Mouse (Mus musculus): ENCODE measurements at regions not wholly inside any gene's neighbourhood (a gene's known extent, or its start where the extent isn't known, plus 50 kb on each side); places are given as distances from the start of the nearest gene placed in this dataset.

DNA sequence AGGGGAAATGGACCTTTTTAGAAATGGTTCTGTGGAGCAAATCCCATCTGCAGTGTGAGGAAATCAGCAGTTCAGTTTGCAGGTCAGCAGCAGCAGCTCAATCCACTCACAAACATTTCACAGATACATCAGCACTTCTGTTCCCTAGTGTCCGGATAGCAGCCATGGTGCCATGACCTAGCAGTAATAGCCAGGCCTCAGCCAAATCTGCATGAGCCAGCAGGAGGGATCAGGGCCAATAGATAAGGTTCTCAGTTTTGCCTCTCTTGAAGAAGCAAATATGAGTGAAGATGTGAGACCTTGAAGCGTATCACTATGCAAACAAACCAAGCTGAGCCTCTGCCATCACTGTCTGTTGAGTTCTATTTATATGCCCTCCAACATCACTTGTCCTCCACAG lies 380.7 kb upstream of the Chrm3 start:
- Histone ChIP-seq H3K27me3 (ENCODE audit: control insufficient read depth, insufficient read depth, insufficient read length) (no peaks in the 10 kb centered on the region), H3ac (ENCODE audit: control insufficient read depth, insufficient read length) (no peak overlapping the region)
- no peak for TF ChIP-seq USF1 (IDR thresholded peaks at IDR 0.05; ENCODE audit: low read depth)
- TF ChIP-seq E2F4 (IDR thresholded peaks at IDR 0.05; ENCODE audit: insufficient read depth), result no peak
- no peak for TF ChIP-seq TCF3 (IDR thresholded peaks at IDR 0.05; ENCODE audit: insufficient read length, low read depth)
- no peak for TF ChIP-seq CEBPB (IDR thresholded peaks at IDR 0.05; ENCODE audit: insufficient read depth, poor library complexity, severe bottlenecking)
- no peak for TF ChIP-seq MAX (IDR thresholded peaks at IDR 0.05; ENCODE audit: low read depth)
- no peak for TF ChIP-seq POLR2AphosphoS2 (IDR thresholded peaks at IDR 0.05; ENCODE audit: insufficient read length, low read depth)
- TF ChIP-seq REST (IDR thresholded peaks at IDR 0.05; ENCODE audit: insufficient read depth, insufficient read length), result no peak
- no peak for TF ChIP-seq POLR2A (IDR thresholded peaks at IDR 0.05; ENCODE audit: insufficient read length, low read depth)
- no peak for TF ChIP-seq SRF (IDR thresholded peaks at IDR 0.05; ENCODE audit: control insufficient read depth, insufficient read length, low read depth)
- no peak for TF ChIP-seq MYOD1 (IDR thresholded peaks at IDR 0.05; ENCODE audit: control insufficient read depth in 1 of 3, insufficient read length in 2 of 3, low read depth in 2 of 3)
- no peak for TF ChIP-seq TCF12 (IDR thresholded peaks at IDR 0.05; ENCODE audit: insufficient read depth, poor library complexity, severe bottlenecking)
- TF ChIP-seq MYOG (IDR thresholded peaks at IDR 0.05; ENCODE audit: control insufficient read depth in 1 of 3, insufficient read depth in 1 of 3, insufficient read length in 2 of 3, low read depth in 2 of 3), result no peak

DNA sequence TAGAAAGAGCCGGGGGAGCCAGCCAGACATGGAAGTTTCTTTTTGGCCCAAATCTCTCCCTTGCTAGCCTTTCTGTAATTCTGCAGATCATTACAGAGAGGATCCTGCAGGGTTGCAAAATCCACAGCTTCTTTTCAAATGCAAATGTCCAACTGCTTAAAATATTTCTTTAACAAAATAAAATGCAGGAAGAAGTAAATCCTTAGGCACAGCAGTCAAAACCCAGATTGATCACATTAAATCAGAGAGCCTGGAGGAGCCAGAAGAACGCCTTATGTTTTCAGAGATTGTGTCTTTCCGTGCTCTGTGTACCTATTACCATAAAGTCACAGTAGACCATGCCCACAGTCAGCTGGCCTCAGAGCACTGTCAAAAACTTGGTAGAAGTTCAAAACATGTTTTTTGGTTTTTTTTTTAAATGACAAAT lies 365.1 kb upstream of the Chrm3 start:
- Histone ChIP-seq H3K4me2 (ENCODE audit: low read depth) (no peak overlapping the region), H3K79me2 (ENCODE audit: control insufficient read depth, insufficient read depth) (no peaks in the 10 kb centered on the region), H3K4me3 (no peak overlapping the region), H3ac (ENCODE audit: control insufficient read depth, insufficient read length) (no peak overlapping the region), H3K27me3 (ENCODE audit: control insufficient read depth, insufficient read depth, insufficient read length) (no peaks in the 10 kb centered on the region), H3K36me3 (ENCODE audit: control insufficient read depth, insufficient read depth) (no peaks in the 10 kb centered on the region)
- TF ChIP-seq TCF3 (IDR thresholded peaks at IDR 0.05; ENCODE audit: insufficient read length, low read depth) (no peak), USF1 (IDR thresholded peaks at IDR 0.05; ENCODE audit: low read depth) (no peak), MYOG (IDR thresholded peaks at IDR 0.05; ENCODE audit: control insufficient read depth in 1 of 3, insufficient read depth in 1 of 3, insufficient read length in 2 of 3, low read depth in 2 of 3) (no peak), MAX (IDR thresholded peaks at IDR 0.05; ENCODE audit: low read depth) (no peak), TCF12 (IDR thresholded peaks at IDR 0.05; ENCODE audit: insufficient read depth, poor library complexity, severe bottlenecking) (no peak), CEBPB (IDR thresholded peaks at IDR 0.05; ENCODE audit: insufficient read depth, poor library complexity, severe bottlenecking) (no peak), SRF (IDR thresholded peaks at IDR 0.05; ENCODE audit: control insufficient read depth, insufficient read length, low read depth) (no peak), POLR2AphosphoS2 (IDR thresholded peaks at IDR 0.05; ENCODE audit: insufficient read length, low read depth) (no peak), REST (IDR thresholded peaks at IDR 0.05; ENCODE audit: insufficient read depth, insufficient read length) (no peak), MYOD1 (IDR thresholded peaks at IDR 0.05; ENCODE audit: control insufficient read depth in 1 of 3, insufficient read length in 2 of 3, low read depth in 2 of 3) (no peak), POLR2A (IDR thresholded peaks at IDR 0.05; ENCODE audit: insufficient read length, low read depth) (no peak), E2F4 (IDR thresholded peaks at IDR 0.05; ENCODE audit: insufficient read depth) (no peak)

More for the DNA sequence above, 380.7 kb upstream of the Chrm3 start:
- Histone ChIP-seq H3K4me2 (ENCODE audit: low read depth) (no peak overlapping the region), H3K4me3 (no peak overlapping the region), H3K36me3 (ENCODE audit: control insufficient read depth, insufficient read depth) (no peaks in the 10 kb centered on the region), H3K79me2 (ENCODE audit: control insufficient read depth, insufficient read depth) (no peaks in the 10 kb centered on the region)

DNA sequence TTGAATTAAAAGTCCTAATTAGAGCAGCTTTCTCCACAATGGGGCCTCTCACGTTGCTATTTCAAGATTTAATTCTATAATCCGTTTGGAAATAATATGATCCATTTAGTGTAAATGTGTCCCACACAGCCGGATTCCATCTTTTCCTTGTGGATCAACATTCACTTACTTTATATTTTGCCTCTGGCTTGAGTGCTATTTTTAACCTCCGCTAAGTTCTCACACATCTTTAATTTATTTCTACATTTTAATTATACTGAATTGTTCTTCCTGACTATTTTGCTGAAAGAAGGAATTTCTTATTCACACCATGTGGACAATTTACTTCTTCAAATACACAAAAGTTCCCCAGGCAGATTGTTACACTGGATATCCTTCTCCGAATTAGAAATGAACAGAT lies 364.7 kb upstream of the Chrm3 start:
- H3K27me3 ChIP-seq (ENCODE audit: control insufficient read depth, insufficient read depth, insufficient read length), result no peaks in the 10 kb centered on the region
- H3K4me3 ChIP-seq, result no peak overlapping the region

DNA sequence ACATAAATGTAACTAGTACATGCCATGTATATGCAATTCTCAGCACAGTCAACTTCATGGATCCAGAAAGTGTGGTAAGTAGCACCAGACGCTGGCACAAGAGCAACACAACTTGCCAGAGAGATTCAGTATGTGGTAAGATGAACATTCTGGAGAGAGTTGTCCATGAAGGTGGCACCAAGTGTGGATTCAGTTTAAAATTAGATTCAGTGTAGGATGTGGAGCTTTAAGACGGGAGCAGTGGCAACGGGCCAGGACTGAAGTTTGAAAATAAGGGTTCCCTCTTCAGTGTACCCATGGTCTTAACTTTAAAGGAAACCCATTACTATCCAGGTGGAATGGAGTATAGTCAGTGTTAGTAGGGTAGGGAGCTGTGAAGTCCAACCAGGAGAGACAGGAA lies 360.0 kb upstream of the Chrm3 start:
- Histone ChIP-seq H3K27me3 (ENCODE audit: control insufficient read depth, insufficient read depth, insufficient read length) (no peaks in the 10 kb centered on the region), H3K4me2 (ENCODE audit: low read depth) (no peak overlapping the region), H3K79me2 (ENCODE audit: control insufficient read depth, insufficient read depth) (no peaks in the 10 kb centered on the region), H3K4me3 (no peak overlapping the region), H3K36me3 (ENCODE audit: control insufficient read depth, insufficient read depth) (no peaks in the 10 kb centered on the region), H3ac (ENCODE audit: control insufficient read depth, insufficient read length) (no peak overlapping the region)
- TF ChIP-seq SRF (IDR thresholded peaks at IDR 0.05; ENCODE audit: control insufficient read depth, insufficient read length, low read depth) (no peak), TCF3 (IDR thresholded peaks at IDR 0.05; ENCODE audit: insufficient read length, low read depth) (no peak)

More for the DNA sequence above, 364.7 kb upstream of the Chrm3 start:
- Histone ChIP-seq H3K4me2 (ENCODE audit: low read depth) (no peak overlapping the region), H3K79me2 (ENCODE audit: control insufficient read depth, insufficient read depth) (no peaks in the 10 kb centered on the region), H3ac (ENCODE audit: control insufficient read depth, insufficient read length) (no peak overlapping the region), H3K36me3 (ENCODE audit: control insufficient read depth, insufficient read depth) (no peaks in the 10 kb centered on the region)
- TF ChIP-seq POLR2AphosphoS2 (IDR thresholded peaks at IDR 0.05; ENCODE audit: insufficient read length, low read depth), result no peak
- no peak for TF ChIP-seq SRF (IDR thresholded peaks at IDR 0.05; ENCODE audit: control insufficient read depth, insufficient read length, low read depth)
- TF ChIP-seq MYOD1 (IDR thresholded peaks at IDR 0.05; ENCODE audit: control insufficient read depth in 1 of 3, insufficient read length in 2 of 3, low read depth in 2 of 3), result no peak
- no peak for TF ChIP-seq POLR2A (IDR thresholded peaks at IDR 0.05; ENCODE audit: insufficient read length, low read depth)
- no peak for TF ChIP-seq TCF3 (IDR thresholded peaks at IDR 0.05; ENCODE audit: insufficient read length, low read depth)
- TF ChIP-seq USF1 (IDR thresholded peaks at IDR 0.05; ENCODE audit: low read depth), result no peak
- no peak for TF ChIP-seq E2F4 (IDR thresholded peaks at IDR 0.05; ENCODE audit: insufficient read depth)
- TF ChIP-seq MYOG (IDR thresholded peaks at IDR 0.05; ENCODE audit: control insufficient read depth in 1 of 3, insufficient read depth in 1 of 3, insufficient read length in 2 of 3, low read depth in 2 of 3), result no peak
- no peak for TF ChIP-seq MAX (IDR thresholded peaks at IDR 0.05; ENCODE audit: low read depth)
- TF ChIP-seq CEBPB (IDR thresholded peaks at IDR 0.05; ENCODE audit: insufficient read depth, poor library complexity, severe bottlenecking), result no peak
- TF ChIP-seq TCF12 (IDR thresholded peaks at IDR 0.05; ENCODE audit: insufficient read depth, poor library complexity, severe bottlenecking), result no peak
- no peak for TF ChIP-seq REST (IDR thresholded peaks at IDR 0.05; ENCODE audit: insufficient read depth, insufficient read length)

DNA sequence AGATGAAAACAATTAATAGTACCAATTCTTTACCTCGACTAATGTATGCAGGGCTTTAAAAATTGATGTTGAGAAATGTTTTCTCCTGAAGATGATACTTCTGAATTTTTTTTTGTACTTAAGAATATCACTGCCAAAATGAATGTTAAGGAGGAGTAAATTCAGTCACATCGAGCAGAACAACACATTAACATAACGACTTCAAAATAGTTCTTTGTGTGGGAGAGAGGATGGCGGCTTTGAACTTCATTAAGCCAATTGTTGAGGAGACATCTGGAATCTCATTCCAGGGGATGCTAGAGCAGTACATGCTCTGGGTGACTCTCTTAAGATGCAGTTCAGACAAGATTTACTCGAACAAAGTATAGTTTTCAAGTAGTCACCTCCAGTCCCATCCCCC lies 350.8 kb upstream of the Chrm3 start:
- no peak overlapping the region for H3K4me3 ChIP-seq
- no peak overlapping the region for H3K4me2 ChIP-seq (ENCODE audit: low read depth)
- no peak overlapping the region for H3ac ChIP-seq (ENCODE audit: control insufficient read depth, insufficient read length)
- TF ChIP-seq POLR2AphosphoS2 (IDR thresholded peaks at IDR 0.05; ENCODE audit: insufficient read length, low read depth) (no peak), MYOD1 (IDR thresholded peaks at IDR 0.05; ENCODE audit: control insufficient read depth in 1 of 3, insufficient read length in 2 of 3, low read depth in 2 of 3) (no peak)
- H3K27me3 ChIP-seq (ENCODE audit: control insufficient read depth, insufficient read depth, insufficient read length), result no peaks in the 10 kb centered on the region
- H3K36me3 ChIP-seq (ENCODE audit: control insufficient read depth, insufficient read depth), result no peaks in the 10 kb centered on the region
- H3K79me2 ChIP-seq (ENCODE audit: control insufficient read depth, insufficient read depth), result no peaks in the 10 kb centered on the region
